Mouse (Mus musculus) stomach, postnatal 0 days (tissue): ENCODE data around the gene Zfp36l3.

Experiments used
- CTCF ChIP-seq: IDR thresholded peaks from 2 replicates; pipeline ENCODE4 v1.5.1; 2016; ENCODE audit warnings: antibody characterized with exemption, low read depth, mild to moderate bottlenecking, moderate library complexity
- EP300 ChIP-seq: optimal IDR thresholded peaks from 2 replicates; pipeline ENCODE3; 2016; ENCODE audit warnings: antibody characterized with exemption

- TF ChIP-seq CTCF (no peak), EP300 (no peak)
Measured at GRCm38 (mm10) chrX:53757736-53758135, 18.5 kb downstream of the Zfp36l3 start, which contains the start of gene 1700013H16Rik.
